Mouse (Mus musculus): Measurements from ENCODE around the gene Gm49383.

DNA sequence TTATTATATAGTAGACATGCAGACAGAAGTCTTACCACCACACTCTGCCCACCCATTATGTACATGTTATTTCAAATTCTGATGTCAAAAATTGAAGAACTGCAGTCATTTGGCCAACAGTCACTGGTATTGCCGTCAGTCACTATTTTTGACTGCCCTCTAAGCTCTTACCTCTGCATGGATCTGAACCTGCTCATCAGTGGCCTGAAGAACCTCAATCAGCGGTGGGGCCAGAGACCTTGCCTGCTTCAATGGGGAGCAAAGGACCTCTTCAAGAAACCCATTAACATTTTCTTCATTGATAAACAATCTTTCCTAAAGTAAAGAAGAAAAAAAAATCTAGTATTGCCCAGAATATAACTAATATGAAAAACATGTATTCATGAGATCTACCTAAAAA lies 4.3 kb downstream of the Gm49383 start:
- TF ChIP-seq MAX (IDR thresholded peaks at IDR 0.05; ENCODE audit: low read depth) (no peak), POLR2A (IDR thresholded peaks at IDR 0.05; ENCODE audit: insufficient read length, low read depth) (no peak), TCF12 (IDR thresholded peaks at IDR 0.05; ENCODE audit: insufficient read depth, poor library complexity, severe bottlenecking) (no peak), MYOG (IDR thresholded peaks at IDR 0.05; ENCODE audit: control insufficient read depth in 1 of 3, insufficient read depth in 1 of 3, insufficient read length in 2 of 3, low read depth in 2 of 3) (no peak)
